Mouse (Mus musculus): ENCODE results near the gene Rhbdl3. TPM values are rescaled to one million over a fixed set of nuclear protein-coding genes. Genes with fewer than 3 reads are reported as not detected.

The Rhbdl3 gene
- total and polyA plus RNA-seq, 3 experiments, result 6.8 to 11.1 (median 9.4) TPM

GRCm38 (mm10) chr11:80304846-80305245, 4.1 kb downstream of the Rhbdl3 start:
- no peaks in the 10 kb centered on the region for H3K79me2 ChIP-seq (replicated peaks; ENCODE audit: control insufficient read depth, insufficient read depth, low read length)
- intact Hi-C loops (cut with DNase I), result loop anchor here (5.0 kb wide), 1 partner anchor 47 kb away; no protein-coding TSS in a partner anchor
- WGBS, result 82% methylated on average over 10 of the region's 10 CpGs

GRCm38 (mm10) chr11:80308537-80308936, 7.8 kb downstream of the Rhbdl3 start:
- 53% methylated on average over 6 of the region's 6 CpGs for WGBS
- TF ChIP-seq CTCF (IDR thresholded peaks at IDR 0.05) (no peak), POLR2A (IDR thresholded peaks at IDR 0.05; ENCODE audit: insufficient read depth, low read depth, low read length) (no peak), EP300 (IDR thresholded peaks at IDR 0.05; ENCODE audit: insufficient read depth, low read depth, low read length) (no peak)

More at GRCm38 (mm10) chr11:80304846-80305245, 4.1 kb downstream of the Rhbdl3 start:
- TF ChIP-seq POLR2A (IDR thresholded peaks at IDR 0.05; ENCODE audit: insufficient read depth, low read depth, low read length), result no peak
- TF ChIP-seq EP300 (IDR thresholded peaks at IDR 0.05; ENCODE audit: insufficient read depth, low read depth, low read length), result no peak
- no peak for TF ChIP-seq CTCF (IDR thresholded peaks at IDR 0.05)
- no peak overlapping the region for H3K9ac ChIP-seq (ENCODE audit: low read depth, low read length)
- H3K36me3 ChIP-seq (ENCODE audit: control insufficient read depth, insufficient read depth, low read length), result no peaks in the 10 kb centered on the region
- peaks cover 2% of the 10 kb centered on the region; the same call in 1 of the 2 replicates for H3K4me1 ChIP-seq (ENCODE audit: control insufficient read depth, insufficient read depth, low read length)
- DNase-seq, result no peak
- H3K27ac ChIP-seq, result no peak overlapping the region
- H3K27me3 ChIP-seq (ENCODE audit: control insufficient read depth, insufficient read depth, low read length), result no peaks in the 10 kb centered on the region
- H3K4me3 ChIP-seq, result no peak overlapping the region

GRCm38 (mm10) chr11:80311271-80311670, 10.6 kb downstream of the Rhbdl3 start:
- Histone ChIP-seq H3K27ac (no peak overlapping the region), H3K9ac (ENCODE audit: low read depth, low read length) (no peak overlapping the region), H3K4me3 (no peak overlapping the region), H3K79me2 (replicated peaks; ENCODE audit: control insufficient read depth, insufficient read depth, low read length) (no peaks in the 10 kb centered on the region), H3K27me3 (ENCODE audit: control insufficient read depth, insufficient read depth, low read length) (no peaks in the 10 kb centered on the region), H3K4me1 (ENCODE audit: control insufficient read depth, insufficient read depth, low read length) (no peaks in the 10 kb centered on the region), H3K36me3 (ENCODE audit: control insufficient read depth, insufficient read depth, low read length) (no peaks in the 10 kb centered on the region)
- intact Hi-C loops (cut with DNase I), result no loop called here
- WGBS, result 79% methylated on average over 4 of the region's 4 CpGs
- no peak for DNase-seq
- TF ChIP-seq POLR2A (IDR thresholded peaks at IDR 0.05; ENCODE audit: insufficient read depth, low read depth, low read length), result no peak

More at GRCm38 (mm10) chr11:80308537-80308936, 7.8 kb downstream of the Rhbdl3 start:
- DNase-seq, result no peak
- Histone ChIP-seq H3K27ac (no peak overlapping the region), H3K27me3 (ENCODE audit: control insufficient read depth, insufficient read depth, low read length) (no peaks in the 10 kb centered on the region), H3K36me3 (ENCODE audit: control insufficient read depth, insufficient read depth, low read length) (no peaks in the 10 kb centered on the region), H3K4me3 (no peak overlapping the region), H3K4me1 (ENCODE audit: control insufficient read depth, insufficient read depth, low read length) (no peaks in the 10 kb centered on the region), H3K9ac (ENCODE audit: low read depth, low read length) (no peak overlapping the region), H3K79me2 (replicated peaks; ENCODE audit: control insufficient read depth, insufficient read depth, low read length) (no peaks in the 10 kb centered on the region)
- intact Hi-C loops (cut with DNase I), result no loop called here

GRCm38 (mm10) chr11:80312049-80312448, 11.3 kb downstream of the Rhbdl3 start:
- intact Hi-C loops (cut with DNase I), result no loop called here
- 41% methylated on average over 2 of the region's 2 CpGs for WGBS
- no peak for DNase-seq
- Histone ChIP-seq H3K9ac (ENCODE audit: low read depth, low read length) (no peak overlapping the region), H3K79me2 (replicated peaks; ENCODE audit: control insufficient read depth, insufficient read depth, low read length) (no peaks in the 10 kb centered on the region), H3K36me3 (ENCODE audit: control insufficient read depth, insufficient read depth, low read length) (no peaks in the 10 kb centered on the region), H3K27me3 (ENCODE audit: control insufficient read depth, insufficient read depth, low read length) (no peaks in the 10 kb centered on the region), H3K27ac (no peak overlapping the region), H3K4me3 (no peak overlapping the region), H3K4me1 (ENCODE audit: control insufficient read depth, insufficient read depth, low read length) (no peaks in the 10 kb centered on the region)
- TF ChIP-seq POLR2A (IDR thresholded peaks at IDR 0.05; ENCODE audit: insufficient read depth, low read depth, low read length) (no peak), EP300 (IDR thresholded peaks at IDR 0.05; ENCODE audit: insufficient read depth, low read depth, low read length) (no peak), CTCF (IDR thresholded peaks at IDR 0.05) (no peak)

- H3K79me2 ChIP-seq (replicated peaks; ENCODE audit: control insufficient read depth, insufficient read depth, low read length), result no peaks in the 10 kb centered on the region
- H3K4me1 ChIP-seq (ENCODE audit: control insufficient read depth, insufficient read depth, low read length), result no peaks in the 10 kb centered on the region
- intact Hi-C loops (cut with DNase I), result no loop called here
- no peak overlapping the region for H3K27ac ChIP-seq
- no peak overlapping the region for H3K4me3 ChIP-seq
- DNase-seq, result peak; percentile 9 to 26
- no peaks in the 10 kb centered on the region for H3K27me3 ChIP-seq (ENCODE audit: control insufficient read depth, insufficient read depth, low read length)
- H3K9ac ChIP-seq (ENCODE audit: low read depth, low read length), result no peak overlapping the region
- no peak for TF ChIP-seq CTCF (IDR thresholded peaks at IDR 0.05)
- TF ChIP-seq EP300 (IDR thresholded peaks at IDR 0.05; ENCODE audit: insufficient read depth, low read depth, low read length), result no peak
- TF ChIP-seq POLR2A (IDR thresholded peaks at IDR 0.05; ENCODE audit: insufficient read depth, low read depth, low read length), result no peak
- no peaks in the 10 kb centered on the region for H3K36me3 ChIP-seq (ENCODE audit: control insufficient read depth, insufficient read depth, low read length)
- WGBS, result 24% methylated on average over 6 of the region's 6 CpGs
Observed at GRCm38 (mm10) chr11:80312565-80312964, 11.9 kb downstream of the Rhbdl3 start.

- H3K4me3 ChIP-seq, result no peak overlapping the region
- no peak overlapping the region for H3K27ac ChIP-seq
- TF ChIP-seq POLR2A (IDR thresholded peaks at IDR 0.05; ENCODE audit: insufficient read depth, low read depth, low read length) (no peak), CTCF (IDR thresholded peaks at IDR 0.05) (no peak), EP300 (IDR thresholded peaks at IDR 0.05; ENCODE audit: insufficient read depth, low read depth, low read length) (no peak)
- H3K79me2 ChIP-seq (replicated peaks; ENCODE audit: control insufficient read depth, insufficient read depth, low read length), result no peaks in the 10 kb centered on the region
- H3K9ac ChIP-seq (ENCODE audit: low read depth, low read length), result no peak overlapping the region
- no peaks in the 10 kb centered on the region for H3K4me1 ChIP-seq (ENCODE audit: control insufficient read depth, insufficient read depth, low read length)
- intact Hi-C loops (cut with DNase I), result no loop called here
- H3K27me3 ChIP-seq (ENCODE audit: control insufficient read depth, insufficient read depth, low read length), result no peaks in the 10 kb centered on the region
- H3K36me3 ChIP-seq (ENCODE audit: control insufficient read depth, insufficient read depth, low read length), result no peaks in the 10 kb centered on the region
- 78% methylated on average over 1 of the region's 1 CpGs for WGBS
- DNase-seq, result no peak
Observed at GRCm38 (mm10) chr11:80313462-80313861, 12.8 kb downstream of the Rhbdl3 start.
